Mouse (Mus musculus): ENCODE data around the gene Ifit1. TPM values are rescaled to one million over a fixed set of nuclear protein-coding genes. Genes with fewer than 3 reads are reported as not detected.
"Not testable (repeated sequence)": the region's sequence is repeated elsewhere in the genome, so short reads cannot be mapped to it uniquely, and the experiment has no call there.

The Ifit1 gene
- total RNA-seq (2014; rRNA removed) (1.7 and 2.0 TPM in 2 replicates), polyA plus RNA-seq (2015; fragmentation: Nextera tagmentation; extraction: Ambion mirVana) (0.83 and 0.88 TPM in 2 replicates)

- no peaks in the 10 kb centered on the region for H3K4me1 ChIP-seq (ENCODE audit: insufficient read depth)
- ATAC-seq (no peak), DNase-seq (no peak)
- TF ChIP-seq CTCF (IDR thresholded peaks at IDR 0.05; ENCODE audit: low read depth): no peak
- H3K4me3 ChIP-seq (ENCODE audit: low read depth, low read length): no peak within 1 kb of the TSS
- no peaks in the 10 kb centered on the region for H3K9me3 ChIP-seq (ENCODE audit: low read length)
- H3K36me3 ChIP-seq (ENCODE audit: insufficient read depth): no peaks in the 10 kb centered on the region
- H3K27me3 ChIP-seq (ENCODE audit: insufficient read depth, low read length): no peaks in the 10 kb centered on the region
- 0 out of 2 replicates have a peak within 1 kb of the TSS, but pooled peaks have one; percentile 8 for H3K4me2 ChIP-seq (ENCODE audit: low read depth)
- H3K27ac ChIP-seq (ENCODE audit: low read depth, low read length): no peak within 1 kb of the TSS
- no peak within 1 kb of the TSS for H3K9ac ChIP-seq
- WGBS: 64% methylated on average over 4 of the region's 4 CpGs
Observed at GRCm38 (mm10) chr19:34640623-34641022, at the start of gene Ifit1, which contains the start of gene Ifit1bl2. Ifit1 (plus strand) TSS chr19:34640871. Ifit1bl2 (minus strand) TSS chr19:34640743.

GRCm38 (mm10) chr19:34593456-34593855 is 47.2 kb upstream of the Ifit1 start:
- Histone ChIP-seq H3K27ac (ENCODE audit: low read depth, low read length) (no peak overlapping the region), H3K4me2 (ENCODE audit: low read depth) (no peak overlapping the region), H3K9ac (no peak overlapping the region), H3K9me3 (ENCODE audit: low read length) (no peaks in the 10 kb centered on the region), H3K36me3 (ENCODE audit: insufficient read depth) (no peaks in the 10 kb centered on the region), H3K4me3 (ENCODE audit: low read depth, low read length) (no peak overlapping the region), H3K27me3 (ENCODE audit: insufficient read depth, low read length) (no peaks in the 10 kb centered on the region), H3K4me1 (ENCODE audit: insufficient read depth) (0 out of 2 replicates have a peak, but pooled peaks cover 1% of the 10 kb centered on the region)
- 91% methylated on average over 2 of the region's 2 CpGs for WGBS
- no peak for DNase-seq
- no peak for TF ChIP-seq CTCF (IDR thresholded peaks at IDR 0.05; ENCODE audit: low read depth)
- ATAC-seq: no peak

GRCm38 (mm10) chr19:34594523-34594922 is 46.1 kb upstream of the Ifit1 start:
- 74% methylated on average over 3 of the region's 3 CpGs for WGBS
- not testable (repeated sequence) for ATAC-seq; H3K9ac ChIP-seq; H3K27me3 ChIP-seq (ENCODE audit: insufficient read depth, low read length); DNase-seq; H3K27ac ChIP-seq (ENCODE audit: low read depth, low read length); H3K4me1 ChIP-seq (ENCODE audit: insufficient read depth); H3K36me3 ChIP-seq (ENCODE audit: insufficient read depth); H3K4me2 ChIP-seq (ENCODE audit: low read depth); H3K4me3 ChIP-seq (ENCODE audit: low read depth, low read length); H3K9me3 ChIP-seq (ENCODE audit: low read length)

- Histone ChIP-seq H3K36me3 (ENCODE audit: insufficient read depth) (no peaks in the 10 kb centered on the region), H3K9me3 (ENCODE audit: low read length) (no peaks in the 10 kb centered on the region), H3K27ac (ENCODE audit: low read depth, low read length) (no peak overlapping the region), H3K9ac (no peak overlapping the region), H3K27me3 (ENCODE audit: insufficient read depth, low read length) (no peaks in the 10 kb centered on the region), H3K4me2 (ENCODE audit: low read depth) (no peak overlapping the region), H3K4me3 (ENCODE audit: low read depth, low read length) (no peak overlapping the region), H3K4me1 (ENCODE audit: insufficient read depth) (no peaks in the 10 kb centered on the region)
- DNase-seq: no peak
- no peak for TF ChIP-seq CTCF (IDR thresholded peaks at IDR 0.05; ENCODE audit: low read depth)
- no peak for ATAC-seq
Observed at GRCm38 (mm10) chr19:34596811-34597210, 43.9 kb upstream of the Ifit1 start.

- no peaks in the 10 kb centered on the region for H3K27me3 ChIP-seq (ENCODE audit: insufficient read depth, low read length)
Observed at GRCm38 (mm10) chr19:34598341-34598740, 42.3 kb upstream of the Ifit1 start.

GRCm38 (mm10) chr19:34599250-34599649 is 41.4 kb upstream of the Ifit1 start:
- H3K4me1 ChIP-seq (ENCODE audit: insufficient read depth); H3K27me3 ChIP-seq (ENCODE audit: insufficient read depth, low read length); H3K9ac ChIP-seq; H3K4me3 ChIP-seq (ENCODE audit: low read depth, low read length); H3K27ac ChIP-seq (ENCODE audit: low read depth, low read length); DNase-seq; H3K4me2 ChIP-seq (ENCODE audit: low read depth); H3K36me3 ChIP-seq (ENCODE audit: insufficient read depth); ATAC-seq; H3K9me3 ChIP-seq (ENCODE audit: low read length): not testable (repeated sequence)

More at GRCm38 (mm10) chr19:34598341-34598740, 42.3 kb upstream of the Ifit1 start:
- DNase-seq (peak; percentile 78), ATAC-seq (no peak; the same call in 1 of the 2 replicates)
- Histone ChIP-seq H3K4me3 (ENCODE audit: low read depth, low read length) (no peak overlapping the region), H3K9ac (no peak overlapping the region), H3K36me3 (ENCODE audit: insufficient read depth) (no peaks in the 10 kb centered on the region), H3K4me2 (ENCODE audit: low read depth) (no peak overlapping the region), H3K9me3 (ENCODE audit: low read length) (no peaks in the 10 kb centered on the region), H3K4me1 (ENCODE audit: insufficient read depth) (no peaks in the 10 kb centered on the region), H3K27ac (ENCODE audit: low read depth, low read length) (no peak overlapping the region)
- no peak for TF ChIP-seq CTCF (IDR thresholded peaks at IDR 0.05; ENCODE audit: low read depth)
- 54% methylated on average over 2 of the region's 2 CpGs for WGBS

GRCm38 (mm10) chr19:34601888-34602287 is 38.8 kb upstream of the Ifit1 start, which contains the start of gene Ifit1bl1:
Ifit1bl1 (minus strand) TSS chr19:34601956.
- 46% methylated on average over 1 of the region's 1 CpGs for WGBS
- not testable (repeated sequence) for H3K27ac ChIP-seq (ENCODE audit: low read depth, low read length); H3K4me1 ChIP-seq (ENCODE audit: insufficient read depth); H3K9me3 ChIP-seq (ENCODE audit: low read length); DNase-seq; H3K4me2 ChIP-seq (ENCODE audit: low read depth); ATAC-seq; H3K4me3 ChIP-seq (ENCODE audit: low read depth, low read length); H3K9ac ChIP-seq; H3K27me3 ChIP-seq (ENCODE audit: insufficient read depth, low read length); H3K36me3 ChIP-seq (ENCODE audit: insufficient read depth)

All from forebrain, postnatal 0 days (tissue).